Mouse (Mus musculus): ENCODE results near the gene Pkd1. TPM values are rescaled to one million over a fixed set of nuclear protein-coding genes. Genes with fewer than 3 reads are reported as not detected.

Pkd1 gene
- 14.4 and 28.0 TPM in 2 replicates for total RNA-seq (2014; fragmentation: Nextera tagmentation)
- 5.0 and 10.3 TPM in 2 replicates for total RNA-seq (2017)
- 4.1 and 5.8 TPM in 2 replicates for polyA plus RNA-seq (2012)

DNA sequence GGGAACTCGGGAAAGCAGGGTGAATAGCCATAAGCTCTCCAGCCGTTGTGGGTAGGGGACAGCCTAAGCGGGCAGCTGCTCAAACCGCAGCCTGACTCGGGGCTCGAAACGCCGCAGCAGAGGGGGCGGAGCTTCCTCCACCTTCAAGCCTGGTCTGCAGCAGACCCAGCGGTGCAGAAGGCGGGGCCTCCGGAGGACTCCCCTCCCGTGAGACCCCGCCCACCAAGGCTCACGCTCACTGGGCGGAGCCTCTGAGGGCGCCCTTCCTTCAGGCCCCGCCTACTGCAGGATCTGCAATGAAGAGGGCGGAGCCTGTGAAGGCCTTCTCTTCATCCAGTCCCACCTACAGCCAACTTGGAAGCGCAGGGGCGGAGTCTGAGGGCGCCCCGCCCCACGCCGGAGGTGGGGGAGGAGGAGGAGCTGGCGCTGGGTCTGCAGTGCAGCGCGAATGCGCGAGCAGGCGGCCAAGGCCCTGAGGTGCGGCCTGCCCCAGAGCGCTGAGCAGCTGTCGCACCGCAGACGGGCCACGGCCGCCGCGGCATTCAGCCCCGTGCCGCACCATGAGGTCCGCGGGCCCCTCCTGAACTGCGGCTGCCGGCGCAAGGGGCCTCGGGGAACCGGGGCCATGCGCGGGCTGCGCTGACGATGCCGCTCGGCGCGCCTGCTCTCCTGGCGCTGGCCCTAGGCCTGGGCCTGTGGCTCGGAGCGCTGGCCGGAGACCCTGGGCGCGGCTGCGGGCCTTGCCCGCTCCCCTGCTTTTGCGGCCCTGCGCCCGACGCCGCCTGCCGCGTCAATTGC, at the start of gene Pkd1:
Gene Pkd1 (plus strand): TSS at position 217 of the 798 bp plus-strand sequence.
- H3K36me3 ChIP-seq (replicated peaks) = peaks cover 12% of the 10 kb centered on the region
- H3K9me3 ChIP-seq (replicated peaks) = no peaks in the 10 kb centered on the region
- TF ChIP-seq TAL1 (conservative IDR thresholded peaks at IDR 0.05; ENCODE audit: low read depth, low read length) = no peak
- no peak for TF ChIP-seq GATA1 (IDR thresholded peaks at IDR 0.05; ENCODE audit: borderline replicate concordance, low read length)
- TF ChIP-seq CTCF (IDR thresholded peaks at IDR 0.05; ENCODE audit: low read depth, low read length) = no peak
- peak; percentile 96 for DNase-seq (ENCODE audit: low spot score)
- peaks cover 2% of the 10 kb centered on the region for H3K27me3 ChIP-seq (ENCODE audit: insufficient read depth, low read length)
- ATAC-seq (ENCODE audit: extremely low read depth, insufficient number of reproducible peaks, low FRiP score, poor library complexity, severe bottlenecking) = peak; percentile 94
- peak within 1 kb of the TSS; percentile 87 for H3K4me3 ChIP-seq (ENCODE audit: low read depth, low read length)
- peaks cover 28% of the 10 kb centered on the region for H3K4me1 ChIP-seq (ENCODE audit: insufficient read depth, low read depth, low read length)

DNA sequence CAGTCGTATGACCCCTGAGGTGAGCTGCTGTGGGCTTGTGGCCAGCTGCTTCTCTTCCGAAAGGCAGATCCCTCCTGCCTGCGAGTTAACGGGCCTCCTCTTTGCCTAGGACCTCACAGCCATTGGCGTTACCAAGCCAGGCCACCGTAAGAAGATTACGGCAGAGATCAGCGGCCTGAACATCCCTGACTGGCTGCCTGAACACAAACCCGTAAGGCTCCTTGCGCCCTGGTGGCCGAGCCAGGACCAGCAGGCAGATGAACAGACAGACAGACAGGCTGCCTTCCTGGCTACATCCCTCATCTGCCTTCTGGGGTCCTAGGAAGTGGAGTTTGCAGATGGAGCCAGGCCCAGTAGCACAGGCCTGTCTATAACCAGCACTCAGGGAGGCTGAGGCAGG, 47.4 kb upstream of the Pkd1 start:
- DNase-seq (ENCODE audit: low spot score) (no peak), ATAC-seq (ENCODE audit: extremely low read depth, insufficient number of reproducible peaks, low FRiP score, poor library complexity, severe bottlenecking) (no peak)
- no peak overlapping the region for H3K4me3 ChIP-seq (ENCODE audit: low read depth, low read length)
- no peak for TF ChIP-seq GATA1 (IDR thresholded peaks at IDR 0.05; ENCODE audit: borderline replicate concordance, low read length)
- TF ChIP-seq POLR2AphosphoS5 (IDR thresholded peaks at IDR 0.05; ENCODE audit: insufficient replicate concordance, low read depth, low read length) = no peak
- no peak for TF ChIP-seq TAL1 (conservative IDR thresholded peaks at IDR 0.05; ENCODE audit: low read depth, low read length)
- TF ChIP-seq GATA2 (IDR thresholded peaks at IDR 0.05; ENCODE audit: borderline replicate concordance, low read depth, low read length) = no peak
- H3K9me3 ChIP-seq (replicated peaks) = no peaks in the 10 kb centered on the region
- H3K27me3 ChIP-seq (ENCODE audit: insufficient read depth, low read length) = peaks cover 66% of the 10 kb centered on the region
- peaks cover 28% of the 10 kb centered on the region for H3K36me3 ChIP-seq (replicated peaks)
- peaks cover 11% of the 10 kb centered on the region; the same call in 1 of the 2 replicates for H3K4me1 ChIP-seq (ENCODE audit: insufficient read depth, low read depth, low read length)

DNA sequence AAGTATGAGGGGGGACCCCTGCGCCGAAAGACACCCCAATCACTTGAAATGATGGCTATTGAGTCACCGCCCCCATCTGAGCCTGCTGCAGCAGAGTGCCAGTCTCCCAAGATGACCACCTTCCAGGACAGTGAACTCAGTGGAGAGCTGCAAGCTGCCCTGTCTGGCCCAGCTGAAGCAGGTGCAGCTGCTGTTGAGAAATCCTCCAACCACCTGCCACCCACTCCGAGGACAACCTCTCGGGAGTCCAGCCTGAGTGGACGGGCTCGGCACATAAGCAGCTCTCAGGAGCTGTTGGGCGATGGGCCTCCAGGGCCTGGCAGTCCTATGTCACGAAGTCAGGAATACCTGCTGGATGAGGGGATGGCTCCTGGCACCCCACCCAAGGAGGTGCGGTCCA, 45.5 kb upstream of the Pkd1 start:
- ATAC-seq (ENCODE audit: extremely low read depth, insufficient number of reproducible peaks, low FRiP score, poor library complexity, severe bottlenecking) (no peak), DNase-seq (ENCODE audit: low spot score) (no peak)
- H3K9me3 ChIP-seq (replicated peaks) = no peaks in the 10 kb centered on the region
- peaks cover 16% of the 10 kb centered on the region; the same call in 1 of the 2 replicates for H3K4me1 ChIP-seq (ENCODE audit: insufficient read depth, low read depth, low read length)
- peaks cover 46% of the 10 kb centered on the region for H3K36me3 ChIP-seq (replicated peaks)
- H3K27me3 ChIP-seq (ENCODE audit: insufficient read depth, low read length) = peaks cover 53% of the 10 kb centered on the region
- TF ChIP-seq TAL1 (conservative IDR thresholded peaks at IDR 0.05; ENCODE audit: low read depth, low read length) (no peak), GATA1 (IDR thresholded peaks at IDR 0.05; ENCODE audit: borderline replicate concordance, low read length) (no peak), CTCF (IDR thresholded peaks at IDR 0.05; ENCODE audit: low read depth, low read length) (no peak), POLR2AphosphoS5 (IDR thresholded peaks at IDR 0.05; ENCODE audit: insufficient replicate concordance, low read depth, low read length) (no peak), GATA2 (IDR thresholded peaks at IDR 0.05; ENCODE audit: borderline replicate concordance, low read depth, low read length) (no peak)
- H3K4me3 ChIP-seq (ENCODE audit: low read depth, low read length) = no peak overlapping the region

DNA sequence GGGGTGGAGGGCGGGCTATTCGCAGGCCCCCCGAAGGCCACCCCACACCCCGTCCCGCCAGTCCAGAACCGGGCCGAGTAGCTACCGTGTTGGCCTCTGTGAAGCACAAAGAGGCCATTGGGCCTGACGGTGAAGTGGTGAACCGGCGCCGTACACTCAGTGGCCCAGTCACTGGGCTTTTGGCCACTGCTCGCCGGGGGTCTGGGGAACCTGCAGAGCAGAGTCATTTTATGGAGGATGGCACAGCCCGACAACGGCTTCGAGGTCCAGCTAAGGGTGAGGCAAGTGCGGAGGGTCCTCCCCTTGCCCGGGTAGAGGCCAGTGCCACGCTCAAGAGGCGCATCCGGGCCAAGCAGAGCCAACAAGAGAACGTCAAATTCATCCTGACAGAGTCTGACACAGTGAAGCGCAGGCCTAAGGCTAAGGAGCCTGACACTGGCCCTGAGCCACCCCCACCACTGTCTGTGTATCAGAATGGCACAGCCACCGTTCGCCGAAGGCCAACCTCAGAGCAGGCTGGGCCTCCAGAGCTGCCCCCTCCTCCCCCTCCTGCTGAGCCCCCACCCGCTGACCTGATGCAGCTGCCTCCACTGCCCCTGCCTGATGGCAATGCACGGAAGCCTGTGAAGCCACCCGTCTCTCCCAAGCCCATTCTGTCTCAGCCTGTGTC, 44.2 kb upstream of the Pkd1 start:
- Histone ChIP-seq H3K36me3 (replicated peaks) (peaks cover 60% of the 10 kb centered on the region), H3K9me3 (replicated peaks) (no peaks in the 10 kb centered on the region), H3K4me3 (ENCODE audit: low read depth, low read length) (no peak overlapping the region), H3K4me1 (ENCODE audit: insufficient read depth, low read depth, low read length) (peaks cover 16% of the 10 kb centered on the region; the same call in 1 of the 2 replicates), H3K27me3 (ENCODE audit: insufficient read depth, low read length) (peaks cover 41% of the 10 kb centered on the region)
- ATAC-seq (ENCODE audit: extremely low read depth, insufficient number of reproducible peaks, low FRiP score, poor library complexity, severe bottlenecking) (no peak), DNase-seq (ENCODE audit: low spot score) (no peak)
- TF ChIP-seq GATA2 (IDR thresholded peaks at IDR 0.05; ENCODE audit: borderline replicate concordance, low read depth, low read length) (no peak), CTCF (IDR thresholded peaks at IDR 0.05; ENCODE audit: low read depth, low read length) (no peak), GATA1 (IDR thresholded peaks at IDR 0.05; ENCODE audit: borderline replicate concordance, low read length) (no peak), TAL1 (conservative IDR thresholded peaks at IDR 0.05; ENCODE audit: low read depth, low read length) (no peak), POLR2AphosphoS5 (IDR thresholded peaks at IDR 0.05; ENCODE audit: insufficient replicate concordance, low read depth, low read length) (no peak)

DNA sequence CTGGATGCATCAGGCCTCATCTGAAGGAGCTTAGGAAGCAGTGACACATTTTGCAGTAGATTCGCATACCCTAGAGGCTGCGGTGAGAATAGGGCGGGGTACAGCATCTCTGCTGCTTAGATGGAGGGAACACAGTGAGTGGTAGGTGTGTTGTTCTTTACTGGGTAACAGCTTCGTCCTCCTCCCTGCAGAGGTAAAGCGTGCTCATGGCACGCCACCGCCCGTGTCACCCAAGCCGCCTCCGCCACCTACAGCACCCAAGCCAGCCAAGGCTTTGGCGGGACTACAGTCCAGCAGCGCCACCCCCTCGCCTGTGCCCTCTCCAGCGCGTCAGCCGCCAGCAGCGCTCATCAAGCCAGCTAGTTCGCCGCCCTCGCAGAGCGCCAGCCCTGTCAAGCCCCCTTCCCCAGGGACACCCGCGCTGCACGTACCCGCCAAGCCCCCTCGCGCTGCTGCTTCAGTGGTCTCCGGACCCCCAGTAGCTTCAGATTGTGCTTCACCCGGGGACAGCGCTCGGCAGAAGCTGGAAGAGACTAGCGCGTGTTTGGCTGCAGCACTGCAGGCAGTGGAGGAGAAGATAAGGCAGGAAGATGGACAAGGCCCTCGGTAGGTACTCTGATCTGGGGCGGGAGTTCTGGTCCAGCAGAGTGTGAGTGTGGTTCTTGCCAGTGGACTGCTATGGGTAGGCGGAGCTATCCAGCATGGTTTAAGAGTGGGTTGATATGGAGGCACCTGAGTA, 43.1 kb upstream of the Pkd1 start:
- Histone ChIP-seq H3K27me3 (ENCODE audit: insufficient read depth, low read length) (peaks cover 30% of the 10 kb centered on the region), H3K4me1 (ENCODE audit: insufficient read depth, low read depth, low read length) (0 out of 2 replicates have a peak, but pooled peaks cover 14% of the 10 kb centered on the region), H3K36me3 (replicated peaks) (peaks cover 70% of the 10 kb centered on the region), H3K9me3 (replicated peaks) (no peaks in the 10 kb centered on the region), H3K4me3 (ENCODE audit: low read depth, low read length) (no peak overlapping the region)
- no peak for DNase-seq (ENCODE audit: low spot score)
- ATAC-seq (ENCODE audit: extremely low read depth, insufficient number of reproducible peaks, low FRiP score, poor library complexity, severe bottlenecking) = no peak
- TF ChIP-seq CTCF (IDR thresholded peaks at IDR 0.05; ENCODE audit: low read depth, low read length) (no peak), GATA2 (IDR thresholded peaks at IDR 0.05; ENCODE audit: borderline replicate concordance, low read depth, low read length) (no peak), POLR2AphosphoS5 (IDR thresholded peaks at IDR 0.05; ENCODE audit: insufficient replicate concordance, low read depth, low read length) (no peak), TAL1 (conservative IDR thresholded peaks at IDR 0.05; ENCODE audit: low read depth, low read length) (no peak), GATA1 (IDR thresholded peaks at IDR 0.05; ENCODE audit: borderline replicate concordance, low read length) (no peak)

Data from G1E (cell line).